Mouse (Mus musculus): Measurements from ENCODE around the gene Ppp1r2.

The Ppp1r2 gene

GRCm38 (mm10) chr16:31290751-31291365 lies 15.8 kb upstream of the Ppp1r2 start:
- no peak for DNase-seq (ENCODE audit: low spot score in 2 of 2)

DNA sequence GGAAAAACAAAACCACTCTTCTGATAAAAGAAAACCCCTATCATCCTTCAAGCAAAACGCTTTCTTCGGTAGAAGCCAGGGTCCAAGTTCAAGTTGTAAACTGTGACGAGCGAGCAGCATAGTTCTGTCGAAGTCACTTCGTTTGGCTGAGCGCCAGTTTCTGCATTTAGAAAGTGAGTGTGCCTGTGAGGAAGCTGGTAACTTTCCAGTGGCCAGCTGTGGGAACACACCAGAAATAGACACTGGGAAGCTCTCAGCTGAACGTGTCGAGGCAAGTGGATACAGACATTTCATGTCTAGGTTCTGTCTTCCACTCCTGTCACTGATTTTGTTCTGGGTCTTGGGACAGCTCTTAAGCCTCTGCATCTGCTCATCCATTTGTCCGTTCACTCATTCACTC lies 15.2 kb upstream of the Ppp1r2 start:
- peak in 1 of 2 experiments; percentile 34 for DNase-seq (ENCODE audit: low spot score in 2 of 2)

DNA sequence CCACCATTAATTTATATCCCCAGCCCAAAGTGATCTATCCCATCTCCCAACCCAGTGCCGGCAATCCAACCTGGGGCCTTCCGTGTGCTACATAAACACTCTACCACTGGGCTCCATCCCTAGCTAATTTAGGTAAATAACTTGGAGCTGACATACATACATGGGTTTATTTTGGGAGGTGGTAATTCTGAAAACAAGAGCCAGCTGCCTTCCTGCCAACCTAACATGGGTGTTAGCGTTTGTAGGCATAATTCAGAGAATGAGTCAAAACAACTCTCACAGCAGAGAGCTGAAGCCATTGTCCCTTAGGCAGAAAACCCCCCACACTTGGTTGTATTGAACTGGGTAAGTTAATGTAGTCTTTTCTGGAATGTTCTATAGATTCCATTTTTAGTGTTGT lies 12.6 kb upstream of the Ppp1r2 start:
- no peak for DNase-seq (ENCODE audit: low spot score in 2 of 2)

GRCm38 (mm10) chr16:31286801-31287488 lies 11.9 kb upstream of the Ppp1r2 start:
- no peak for DNase-seq (ENCODE audit: low spot score in 2 of 2)

DNA sequence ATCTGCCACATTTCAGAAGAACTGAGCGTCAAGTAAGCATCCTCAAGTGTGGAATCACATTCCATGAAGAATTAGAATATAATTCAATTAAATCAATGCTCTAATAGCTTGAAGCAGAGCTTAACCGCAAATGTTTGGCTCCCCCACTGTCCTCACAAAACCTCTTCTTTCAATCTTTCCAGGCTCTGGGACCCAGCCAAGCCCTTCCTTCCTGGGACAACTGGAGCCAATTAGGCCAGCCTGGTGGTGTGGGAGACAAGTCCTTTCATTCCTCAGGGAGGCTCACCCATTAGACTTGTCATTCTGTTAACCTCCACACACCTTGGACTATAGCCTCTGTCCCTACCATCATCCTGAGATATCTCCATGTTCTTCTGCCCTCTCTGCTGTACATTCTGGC lies 6.9 kb upstream of the Ppp1r2 start:
- DNase-seq (ENCODE audit: low spot score in 2 of 2): no peak

DNA sequence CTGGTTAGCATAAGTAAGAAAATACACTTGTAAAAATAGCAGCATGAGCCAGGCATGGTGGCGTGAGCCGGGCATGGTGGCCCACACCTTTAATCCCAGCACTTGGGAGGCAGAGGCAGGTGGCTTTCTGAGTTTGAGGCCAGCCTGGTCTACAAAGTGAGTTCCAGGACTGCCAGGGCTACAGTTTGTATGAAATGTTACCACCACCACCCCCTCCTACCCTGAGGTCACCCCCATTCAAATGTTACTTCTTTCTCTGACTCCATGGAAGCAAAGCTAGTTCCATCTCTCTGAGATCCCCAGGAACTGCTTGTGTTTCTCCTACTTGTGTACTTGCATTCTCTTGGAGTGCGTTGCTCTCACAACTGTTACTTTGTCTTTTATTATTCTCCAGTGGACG lies 5.1 kb upstream of the Ppp1r2 start:
- DNase-seq (ENCODE audit: low spot score in 2 of 2): no peak

DNA sequence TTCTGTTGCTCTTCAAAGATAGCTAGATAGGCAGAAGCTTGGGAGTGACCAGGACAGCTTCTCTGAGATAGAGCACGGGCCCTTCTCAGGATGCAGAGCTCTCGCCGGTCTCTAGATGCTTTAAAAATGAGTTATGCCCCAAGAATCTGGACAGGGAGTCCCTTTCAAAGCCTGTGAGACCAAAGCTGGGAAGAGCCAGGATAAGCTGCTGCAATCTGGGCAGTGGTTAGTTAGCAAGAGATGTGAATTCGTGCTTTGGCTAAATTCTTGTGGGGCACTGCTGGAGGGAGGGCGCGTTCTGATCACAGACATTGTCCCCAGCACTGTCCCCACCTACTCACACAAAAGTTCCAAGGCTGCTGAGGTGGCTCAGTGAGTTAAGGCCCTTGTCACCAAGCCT lies 3.5 kb upstream of the Ppp1r2 start:
- DNase-seq (ENCODE audit: low spot score in 2 of 2): no peak

GRCm38 (mm10) chr16:31278081-31278480 lies 3.0 kb upstream of the Ppp1r2 start:
- no peak for DNase-seq (ENCODE audit: low spot score in 2 of 2)

DNA sequence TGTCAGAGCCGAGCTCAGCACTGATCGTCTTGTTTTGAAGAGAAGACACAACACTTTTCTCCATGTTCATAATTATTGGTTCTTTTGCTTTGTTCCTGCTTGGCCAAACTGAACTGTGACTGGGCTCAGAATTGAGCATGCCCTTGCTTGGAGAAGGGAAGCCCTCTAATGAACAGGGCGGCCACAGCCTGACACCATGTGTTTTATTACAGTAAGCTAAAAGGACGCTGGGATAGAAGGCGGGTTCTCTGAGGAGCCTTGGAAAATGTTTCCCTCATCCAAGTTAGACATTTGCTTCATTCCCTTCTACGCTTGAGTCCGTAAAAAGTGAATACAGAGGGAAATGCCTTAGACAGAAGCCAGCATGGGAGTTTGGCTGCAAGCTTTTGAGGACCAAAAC lies 1.9 kb upstream of the Ppp1r2 start:
- DNase-seq (ENCODE audit: low spot score in 2 of 2): no peak

- no peak for DNase-seq (ENCODE audit: low spot score in 2 of 2)
Observed at GRCm38 (mm10) chr16:31276539-31276938, 1.5 kb upstream of the Ppp1r2 start.

- DNase-seq (ENCODE audit: low spot score in 2 of 2): no peak
Observed at GRCm38 (mm10) chr16:31274084-31274483, 993 bp downstream of the Ppp1r2 start.

GRCm38 (mm10) chr16:31266692-31267091 lies 8.4 kb downstream of the Ppp1r2 start:
- no peak for DNase-seq (ENCODE audit: low spot score in 2 of 2)

DNA sequence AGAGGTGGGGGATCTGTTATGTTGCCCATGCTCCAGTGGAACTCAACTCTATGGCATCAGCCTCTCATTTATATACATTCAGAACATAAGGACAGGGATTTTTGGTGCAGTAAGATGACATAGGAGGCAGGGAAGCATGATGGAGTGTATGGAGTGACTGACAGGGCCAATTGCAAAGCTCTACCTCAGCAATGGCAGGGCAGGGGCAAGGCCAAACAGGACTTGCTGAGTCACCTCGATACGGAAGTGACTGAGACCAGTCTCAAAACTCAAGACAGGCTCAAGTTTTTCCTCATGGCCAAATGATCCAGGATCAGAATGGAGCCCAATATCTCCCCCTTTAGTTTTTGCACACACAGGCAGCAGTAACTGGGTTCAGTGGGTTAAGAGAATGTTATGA lies 18.9 kb downstream of the Ppp1r2 start:
- no peak for DNase-seq (ENCODE audit: low spot score in 2 of 2)

GRCm38 (mm10) chr16:31255685-31256084 lies 19.4 kb downstream of the Ppp1r2 start:
- no peak for DNase-seq (ENCODE audit: low spot score in 2 of 2)

DNA sequence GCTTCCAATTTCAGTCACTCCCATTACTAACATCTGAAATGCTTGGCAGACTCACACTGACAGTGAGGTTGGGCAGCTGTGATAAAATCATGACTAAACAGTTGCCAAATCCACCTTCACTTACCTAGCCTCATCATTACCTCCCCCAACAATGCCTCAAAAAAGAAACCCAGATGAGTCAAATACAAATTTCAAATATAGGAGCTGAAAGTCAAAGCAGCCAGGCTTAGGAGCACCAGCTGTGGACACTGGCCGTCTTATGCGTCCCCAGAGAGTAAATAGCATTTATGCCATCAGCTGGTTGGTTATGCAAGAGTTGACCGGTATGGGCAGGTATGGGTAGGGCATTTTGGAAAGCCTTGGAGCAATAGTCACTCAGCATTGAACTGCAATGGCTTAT lies 25.7 kb downstream of the Ppp1r2 start:
- DNase-seq (ENCODE audit: low spot score in 2 of 2): no peak

DNA sequence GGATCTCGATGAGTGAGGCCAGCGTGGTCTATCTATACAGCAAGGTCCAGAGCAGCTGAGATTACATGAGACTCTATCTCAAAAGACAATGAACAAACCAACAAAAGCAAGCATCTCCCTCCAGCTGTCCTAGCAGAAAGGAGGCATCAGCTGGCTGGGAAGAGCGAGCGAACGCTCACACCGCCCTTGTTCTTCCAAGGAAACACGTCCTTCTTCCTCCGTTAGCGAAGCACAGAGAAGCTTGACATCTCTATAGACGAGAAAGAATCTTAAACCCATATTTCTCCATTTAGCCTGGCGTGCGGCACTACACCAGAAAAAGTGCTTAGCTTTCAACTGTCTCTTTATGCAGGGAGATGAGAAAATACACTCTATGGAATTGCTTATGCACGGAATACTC lies 26.4 kb downstream of the Ppp1r2 start:
- no peak for DNase-seq (ENCODE audit: low spot score in 2 of 2)

- DNase-seq (ENCODE audit: low spot score in 2 of 2): no peak
Observed at GRCm38 (mm10) chr16:31247442-31247841, 27.6 kb downstream of the Ppp1r2 start.

GRCm38 (mm10) chr16:31244053-31244452 lies 31.0 kb downstream of the Ppp1r2 start:
- no peak for DNase-seq (ENCODE audit: low spot score in 2 of 2)

- DNase-seq (ENCODE audit: low spot score in 2 of 2): no peak
Observed at GRCm38 (mm10) chr16:31241433-31241832, 33.6 kb downstream of the Ppp1r2 start.

GRCm38 (mm10) chr16:31240569-31240968 lies 34.5 kb downstream of the Ppp1r2 start:
- DNase-seq (ENCODE audit: low spot score in 2 of 2): no peak

GRCm38 (mm10) chr16:31238281-31238680 lies 36.8 kb downstream of the Ppp1r2 start:
- DNase-seq (ENCODE audit: low spot score in 2 of 2): no peak

GRCm38 (mm10) chr16:31235457-31236310 lies 39.4 kb downstream of the Ppp1r2 start:
- DNase-seq (ENCODE audit: low spot score in 2 of 2): no peak
